Mouse (Mus musculus): Measurements from ENCODE around the gene Fndc7.
"Not testable (repeated sequence)": the region's sequence is repeated elsewhere in the genome, so short reads cannot be mapped to it uniquely, and the experiment has no call there.

Fndc7 gene

GRCm38 (mm10) chr3:108886934-108887617 is 2.7 kb downstream of the Fndc7 start:
- no peak for DNase-seq (ENCODE audit: low spot score)

DNA sequence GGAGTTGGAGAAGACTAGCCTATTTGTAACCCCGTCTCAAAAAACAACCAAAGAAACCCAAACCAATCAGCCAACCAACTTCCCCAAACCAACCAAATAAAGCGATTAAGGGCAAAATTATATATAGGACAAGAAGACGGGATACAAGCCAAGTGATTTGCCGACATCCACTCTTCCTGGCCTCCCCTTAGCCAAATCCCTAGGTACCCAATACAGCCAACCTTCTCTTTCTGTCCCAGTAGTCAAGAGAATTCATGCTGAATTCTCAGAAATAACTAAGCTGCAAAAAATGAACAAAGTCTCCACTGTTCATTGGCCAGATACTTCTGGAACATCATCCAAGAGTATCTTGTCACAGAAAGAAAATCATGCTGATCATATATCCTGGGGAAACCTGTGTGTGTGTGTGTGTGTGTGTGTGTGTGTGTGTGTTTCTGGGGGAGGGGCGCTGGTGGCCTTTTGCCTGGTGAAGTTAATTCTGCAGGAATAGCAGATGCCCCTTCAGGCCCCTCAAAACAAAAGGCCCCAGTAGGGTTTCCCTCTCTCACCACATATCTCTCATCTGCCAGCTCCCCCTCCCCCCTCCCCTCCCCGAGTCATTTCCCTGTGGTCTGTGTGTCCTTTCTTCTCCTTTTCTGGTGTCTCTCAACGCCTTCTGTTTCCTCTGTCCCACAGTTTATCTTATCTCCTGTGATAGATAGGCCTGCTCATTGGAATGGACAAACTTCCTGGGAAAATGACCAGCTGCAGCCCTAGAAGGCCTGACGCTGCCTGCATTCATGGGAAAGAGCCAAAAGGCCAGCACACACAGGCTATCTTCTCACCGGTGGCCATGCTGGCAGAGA is 3.9 kb downstream of the Fndc7 start:
- DNase-seq (ENCODE audit: low spot score) = no peak

DNA sequence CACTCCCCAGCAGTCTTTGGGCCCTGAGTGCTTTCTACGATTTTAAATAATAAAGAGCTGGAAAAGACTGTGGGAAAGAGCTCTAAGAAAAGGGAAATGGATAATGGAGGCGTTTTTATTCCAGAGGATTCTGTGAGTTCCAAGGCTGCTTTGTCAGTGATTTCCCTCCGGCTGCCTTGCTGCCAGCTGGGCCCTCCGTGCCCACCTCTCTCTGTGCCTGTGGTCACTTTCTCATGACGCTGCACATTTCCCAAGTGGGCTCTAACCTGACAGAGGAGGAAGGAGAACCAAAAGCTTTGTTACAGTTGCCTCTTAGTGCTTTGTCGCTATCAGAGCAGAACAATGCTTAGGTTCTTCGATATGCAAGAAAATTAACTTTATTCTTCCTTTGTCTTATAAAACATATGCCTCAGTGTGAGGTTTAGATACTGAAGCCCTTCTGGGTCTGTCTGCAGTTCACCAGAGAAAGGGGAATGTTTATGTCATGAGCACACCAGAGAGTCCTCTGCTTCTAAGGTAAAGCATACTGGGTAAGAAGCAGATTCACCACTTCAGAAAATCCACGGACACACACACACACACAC is 5.0 kb downstream of the Fndc7 start:
- DNase-seq (ENCODE audit: low spot score) = no peak

DNA sequence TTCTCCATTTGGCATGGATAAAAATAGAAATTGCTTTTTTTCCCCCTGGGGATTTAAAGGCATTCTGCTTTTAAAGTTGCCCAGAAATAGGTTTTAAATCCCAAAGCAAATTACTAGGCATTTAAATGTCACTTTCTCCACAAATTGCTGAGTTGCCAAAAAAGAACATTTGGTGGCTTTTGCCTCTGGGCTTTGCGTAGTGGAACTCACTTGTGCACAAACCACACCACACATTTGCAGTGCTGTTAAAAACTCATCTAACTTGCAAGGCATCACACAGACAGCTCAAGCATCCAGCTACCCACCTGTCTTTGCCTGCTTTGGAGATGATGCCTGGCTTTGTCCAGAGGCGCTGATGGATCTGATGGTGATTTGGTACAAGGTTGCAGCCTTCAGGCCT is 6.7 kb downstream of the Fndc7 start:
- no peak for DNase-seq (ENCODE audit: low spot score)

GRCm38 (mm10) chr3:108881873-108882272 is 7.9 kb downstream of the Fndc7 start:
- not testable (repeated sequence) for DNase-seq (ENCODE audit: low spot score)

GRCm38 (mm10) chr3:108880544-108881507 is 9.0 kb downstream of the Fndc7 start:
- no peak for DNase-seq (ENCODE audit: low spot score)

DNA sequence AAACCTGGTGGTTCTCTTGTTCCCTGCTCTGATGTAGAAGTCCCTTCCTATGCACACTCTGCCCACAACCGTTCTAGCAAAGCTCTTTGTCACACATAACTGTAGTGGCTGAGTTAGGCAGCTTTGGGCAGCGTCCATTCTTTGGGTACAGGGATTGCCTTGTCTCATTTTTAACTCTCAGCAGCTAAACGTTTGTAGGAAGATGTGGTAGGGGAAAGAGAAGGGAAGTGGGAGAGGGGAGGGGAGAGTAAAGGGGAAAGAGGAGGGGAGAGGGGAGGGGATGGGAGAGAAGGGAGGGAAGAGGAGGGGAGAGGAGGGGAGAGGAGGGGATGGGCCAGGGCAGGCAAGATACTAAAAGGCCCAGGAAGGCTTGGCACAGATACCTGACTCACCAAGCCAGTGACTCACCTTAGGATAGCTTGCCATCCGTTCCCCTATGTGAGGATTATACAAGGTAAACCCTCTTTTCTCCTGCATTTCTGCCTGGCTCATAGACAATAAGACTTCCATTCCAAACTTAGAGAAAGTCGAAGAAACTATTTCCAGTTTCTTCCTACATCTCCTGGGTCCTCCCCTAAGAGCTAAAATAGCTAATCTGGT is 9.9 kb downstream of the Fndc7 start:
- no peak for DNase-seq (ENCODE audit: low spot score)

DNA sequence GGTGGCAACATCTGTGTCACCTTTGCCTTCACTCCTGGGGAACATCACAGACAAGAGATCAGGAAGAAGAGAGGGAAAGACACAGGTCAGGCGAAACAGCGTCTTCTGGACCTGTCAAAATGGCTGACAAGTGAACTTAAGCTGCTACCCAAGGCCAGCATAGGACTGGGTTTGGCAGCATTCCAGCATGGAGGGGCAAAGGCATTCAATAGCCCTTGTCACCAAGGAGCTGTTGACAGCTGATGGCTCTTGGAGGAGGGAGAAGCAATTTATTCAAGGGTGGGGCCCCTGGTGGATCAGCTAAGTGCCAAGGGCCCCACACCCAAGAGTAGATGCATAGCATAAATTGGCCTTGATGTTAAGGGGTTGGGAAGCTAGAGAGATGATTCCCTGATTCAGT is 10.7 kb downstream of the Fndc7 start:
- no peak for DNase-seq (ENCODE audit: low spot score)

- no peak for DNase-seq (ENCODE audit: low spot score)
These were observed 19.2 kb downstream of the Fndc7 start for GRCm38 (mm10) chr3:108870631-108871030.

- DNase-seq (ENCODE audit: low spot score) = no peak
These were observed 22.4 kb downstream of the Fndc7 start for GRCm38 (mm10) chr3:108867449-108867848.

- no peak for DNase-seq (ENCODE audit: low spot score)
These were observed 24.1 kb downstream of the Fndc7 start for GRCm38 (mm10) chr3:108865676-108866075.

- no peak for DNase-seq (ENCODE audit: low spot score)
These were observed 24.7 kb downstream of the Fndc7 start for GRCm38 (mm10) chr3:108865129-108865528.

DNA sequence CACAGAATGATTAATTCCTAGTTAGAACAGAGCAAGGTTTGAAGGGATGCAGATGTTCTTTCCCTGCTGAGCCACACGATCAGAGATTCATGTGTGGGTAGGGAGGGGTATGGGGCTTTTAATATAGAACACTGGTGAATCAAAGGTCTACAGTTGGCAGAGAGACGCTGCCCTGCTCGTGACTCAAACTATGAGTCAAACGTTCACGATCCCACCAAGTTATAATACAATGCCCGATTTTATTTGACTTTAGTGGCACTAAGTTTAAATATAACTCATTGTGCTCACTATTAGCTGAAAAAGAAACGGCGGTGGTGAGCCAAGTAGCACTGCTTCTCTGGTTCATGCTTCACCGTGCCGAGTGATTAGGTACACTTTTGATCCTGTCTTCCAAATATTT is 26.7 kb downstream of the Fndc7 start:
- DNase-seq (ENCODE audit: low spot score) = no peak

DNA sequence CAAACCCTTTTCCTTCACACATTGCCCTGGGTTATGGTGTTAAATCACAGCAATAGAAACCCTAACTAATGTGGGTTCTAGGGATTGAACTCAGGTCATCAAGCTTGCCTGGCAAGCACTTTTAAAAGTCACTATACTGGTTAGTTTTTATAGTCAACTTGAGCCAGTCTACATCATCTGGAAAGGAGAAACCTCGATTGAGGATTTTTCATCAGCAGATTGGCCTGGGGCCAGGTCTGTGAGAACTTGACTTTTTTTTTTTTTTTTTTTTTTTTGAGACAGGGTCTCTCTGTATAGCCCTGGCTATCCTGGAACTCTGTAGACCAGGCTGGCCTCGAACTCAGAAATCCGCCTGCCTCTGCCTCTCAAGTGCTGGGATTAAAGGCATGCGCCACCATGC is 27.5 kb downstream of the Fndc7 start:
- DNase-seq (ENCODE audit: low spot score) = not testable (repeated sequence)

DNA sequence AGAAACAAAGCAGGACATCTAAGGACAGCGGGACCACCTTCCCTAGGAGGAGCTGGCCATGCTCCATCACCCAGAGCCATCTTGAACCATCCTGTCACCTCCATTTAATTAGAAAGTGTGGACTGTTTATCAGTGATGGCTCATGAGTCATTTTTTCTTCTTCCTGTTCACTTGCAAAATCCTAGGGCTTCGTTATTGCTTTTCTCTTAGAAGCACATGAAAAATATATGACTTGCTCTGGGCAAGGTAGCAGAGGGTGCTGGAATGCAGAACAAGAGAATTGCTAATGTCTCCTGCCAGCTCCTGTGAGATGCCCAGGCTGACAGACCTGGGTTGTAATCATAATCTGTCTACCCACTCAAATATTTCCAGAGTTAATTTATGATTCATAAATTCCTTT is 29.0 kb downstream of the Fndc7 start:
- no peak for DNase-seq (ENCODE audit: low spot score)

- no peak for DNase-seq (ENCODE audit: low spot score)
These were observed 31.5 kb downstream of the Fndc7 start for GRCm38 (mm10) chr3:108858231-108858770.

GRCm38 (mm10) chr3:108857714-108858113 is 32.1 kb downstream of the Fndc7 start:
- DNase-seq (ENCODE audit: low spot score) = no peak

GRCm38 (mm10) chr3:108857124-108857470 is 32.7 kb downstream of the Fndc7 start:
- DNase-seq (ENCODE audit: low spot score) = no peak

DNA sequence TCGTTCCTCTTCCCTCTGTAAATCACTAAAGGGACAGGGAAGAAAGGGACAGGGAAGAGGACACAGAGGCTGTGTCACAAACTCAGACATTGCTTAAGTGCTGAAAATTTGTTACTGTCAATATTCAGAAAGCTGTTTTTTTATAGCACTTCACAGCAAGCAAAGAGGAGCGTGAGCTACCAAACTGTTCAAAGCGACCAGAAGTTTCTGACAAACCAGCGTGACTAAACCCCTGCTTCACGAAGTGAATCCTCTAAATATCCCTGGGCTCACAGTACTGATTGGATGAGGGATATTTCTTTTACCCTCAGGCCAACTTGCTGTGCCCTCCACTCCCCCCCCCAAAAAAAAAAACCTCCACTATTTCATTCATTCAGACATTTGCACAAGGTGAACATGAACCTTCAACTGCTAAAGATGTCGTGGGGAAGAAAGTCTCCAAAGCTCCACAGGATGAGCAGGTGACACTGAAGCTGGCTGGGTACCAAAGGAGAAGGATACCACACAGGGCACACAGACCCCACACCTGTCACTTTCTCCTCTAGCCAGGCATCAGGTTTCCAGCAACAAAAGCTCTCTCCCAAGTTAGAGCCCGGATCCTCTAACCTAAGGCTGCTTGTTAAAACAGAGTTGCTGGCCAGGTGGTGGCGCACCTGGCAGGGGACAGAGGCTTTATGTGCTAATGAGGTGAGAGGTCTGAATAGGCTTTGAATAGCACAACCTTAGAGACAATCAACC is 33.3 kb downstream of the Fndc7 start:
- DNase-seq (ENCODE audit: low spot score) = no peak

- no peak for DNase-seq (ENCODE audit: low spot score)
These were observed 33.9 kb downstream of the Fndc7 start for GRCm38 (mm10) chr3:108855864-108856263.

GRCm38 (mm10) chr3:108855371-108855770 is 34.4 kb downstream of the Fndc7 start:
- DNase-seq (ENCODE audit: low spot score) = no peak
